Mouse (Mus musculus) megakaryocyte, embryonic 14.5 days (primary cell): ENCODE measurements at regions not wholly inside any gene's neighbourhood (a gene's known extent, or its start where the extent isn't known, plus 50 kb on each side); places are given as distances from the start of the nearest gene placed in this dataset.

Experiments used
- H3K27me3 ChIP-seq: replicated peaks from 2 replicates; pipeline ENCODE3; 2012; ENCODE audit warnings: inconsistent platforms
- H3K36me3 ChIP-seq: replicated peaks from 2 replicates; pipeline ENCODE3; 2012; ENCODE audit warnings: low read length, inconsistent platforms, mixed read lengths
- H3K4me1 ChIP-seq: 2 replicates; pipeline ENCODE4 v1.6.1; 2012; ENCODE audit warnings: inconsistent platforms
- H3K4me3 ChIP-seq: replicated peaks from 2 replicates; pipeline ENCODE3; 2012; ENCODE audit warnings: moderate library complexity, mild to moderate bottlenecking, inconsistent platforms
- H3K9me3 ChIP-seq: 2 replicates; pipeline ENCODE4 v1.6.1; 2012; ENCODE audit warnings: inconsistent platforms
- FLI1 ChIP-seq: IDR thresholded peaks from 2 replicates; pipeline ENCODE4 v1.6.1; 2012; ENCODE audit warnings: low read length, inconsistent platforms, mixed read lengths
- GATA1 ChIP-seq: IDR thresholded peaks from 3 replicates; pipeline ENCODE4 v1.6.1; 2012; ENCODE audit warnings: mixed read lengths, low read length, inconsistent platforms, borderline replicate concordance

GRCm38 (mm10) chr13:97310186-97310854, 69.4 kb downstream of the Enc1 start:
- Histone ChIP-seq H3K36me3 (no peaks in the 10 kb centered on the region), H3K4me1 (no peaks in the 10 kb centered on the region), H3K4me3 (no peak overlapping the region), H3K9me3 (peaks cover 9% of the 10 kb centered on the region; the same call in 1 of the 2 replicates), H3K27me3 (peaks cover 4% of the 10 kb centered on the region)
- TF ChIP-seq FLI1, result no peak
- no peak for TF ChIP-seq GATA1

GRCm38 (mm10) chr13:97309411-97309810, 68.5 kb downstream of the Enc1 start:
- no peak overlapping the region for H3K4me3 ChIP-seq
- no peaks in the 10 kb centered on the region for H3K36me3 ChIP-seq
- H3K9me3 ChIP-seq, result peaks cover 8% of the 10 kb centered on the region; the same call in 1 of the 2 replicates
- no peak for TF ChIP-seq GATA1
- TF ChIP-seq FLI1, result no peak
- no peaks in the 10 kb centered on the region for H3K4me1 ChIP-seq
- peaks cover 2% of the 10 kb centered on the region for H3K27me3 ChIP-seq

- Histone ChIP-seq H3K27me3 (peaks cover 2% of the 10 kb centered on the region), H3K9me3 (peaks cover 10% of the 10 kb centered on the region), H3K4me1 (no peaks in the 10 kb centered on the region), H3K36me3 (no peaks in the 10 kb centered on the region), H3K4me3 (no peak overlapping the region)
- no peak for TF ChIP-seq FLI1
- TF ChIP-seq GATA1, result no peak
These were observed 67.5 kb downstream of the Enc1 start for GRCm38 (mm10) chr13:97308431-97308830.
